27 mouse cellular contexts compared by ENCODE assay signal in genomic region chr15:84871802-84872201, GRCm38 (mm10).
"Had no signal": no experiment of that assay in that cellular context is flagged by ENCODE, and none has a peak within 500 bp of the region (broad histone marks: within the 10 kb centered on the region; RNA-seq: fewer than 3 reads in every experiment).

No protein-coding gene starts in this region.

- DNase-seq: liver; liver, embryonic 13.5 days; liver, postnatal 0 days; lung, adult 18-20 months; lung, adult 2 months; lung, embryonic 14.5 days; lung, postnatal 10 days; lung, postnatal 14 days; lung, postnatal 36 days; lung, postnatal 4 days; midbrain, embryonic 14.5 days had no signal

- H3K27ac ChIP-seq: limb, embryonic 10.5 days; limb, embryonic 12.5 days; limb, embryonic 13.5 days; limb, embryonic 15.5 days; liver, embryonic 12.5 days; liver, embryonic 13.5 days; liver, embryonic 14.5 days; liver, embryonic 15.5 days; lung, embryonic 15.5 days; macrophage; midbrain, embryonic 10.5 days; midbrain, embryonic 12.5 days; midbrain, embryonic 13.5 days; midbrain, embryonic 15.5 days; neural tube, embryonic 12.5 days had no signal

- H3K4me3 ChIP-seq: limb, embryonic 10.5 days; limb, embryonic 12.5 days; limb, embryonic 13.5 days; limb, embryonic 15.5 days; liver, embryonic 12.5 days; liver, embryonic 13.5 days; liver, embryonic 15.5 days; lung, embryonic 15.5 days; megakaryocyte, embryonic 14.5 days; midbrain, embryonic 10.5 days; midbrain, embryonic 12.5 days; midbrain, embryonic 13.5 days; midbrain, embryonic 15.5 days; myocyte; neural tube, embryonic 12.5 days had no signal
